Mouse (Mus musculus): Measurements from ENCODE around the gene Tagap1.
"Not testable (repeated sequence)": the region's sequence is repeated elsewhere in the genome, so short reads cannot be mapped to it uniquely, and the experiment has no call there.

DNA sequence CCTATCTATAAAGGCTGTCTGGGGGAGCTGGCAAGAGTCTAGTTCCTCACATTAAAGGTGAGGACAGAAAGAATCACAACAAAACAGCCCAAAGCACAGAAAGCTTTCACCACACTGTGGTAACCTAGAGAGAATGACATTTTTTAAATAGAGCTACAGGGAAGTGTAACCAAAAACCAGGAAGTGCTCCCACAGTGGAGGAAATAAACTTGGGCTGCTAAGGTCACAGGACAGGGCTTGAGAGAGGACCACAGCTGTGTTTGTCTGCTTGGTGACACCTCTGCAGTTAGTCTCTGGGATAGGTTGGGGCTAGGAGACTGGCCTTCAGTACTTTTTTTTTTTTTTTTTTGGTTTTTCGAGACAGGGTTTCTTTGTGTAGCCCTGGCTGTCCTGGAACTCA, 6.7 kb upstream of the Tagap1 start:
- TF ChIP-seq CTCF (IDR thresholded peaks at IDR 0.05; ENCODE audit: low read depth, low read length); POLR2A (IDR thresholded peaks at IDR 0.05; ENCODE audit: borderline replicate concordance, low read depth, low read length): not testable (repeated sequence)
